Mouse (Mus musculus): ENCODE data around the gene Rnf126.
A peak's percentile ranks its signal among the peaks of the same experiment; 100 is the strongest.
"Not testable (repeated sequence)": the region's sequence is repeated elsewhere in the genome, so short reads cannot be mapped to it uniquely, and the experiment has no call there.

Rnf126 gene

GRCm38 (mm10) chr10:79766001-79766507, 698 bp downstream of the Rnf126 start:
- DNase-seq (ENCODE audit: low read depth, low spot score) = no peak

- DNase-seq (ENCODE audit: low read depth, low spot score) = no peak
Observed at GRCm38 (mm10) chr10:79765228-79765745, 1.5 kb downstream of the Rnf126 start.

- no peak for DNase-seq (ENCODE audit: low read depth, low spot score)
Observed at GRCm38 (mm10) chr10:79764234-79764633, 2.5 kb downstream of the Rnf126 start.

- no peak for DNase-seq (ENCODE audit: low read depth, low spot score)
Observed at GRCm38 (mm10) chr10:79762875-79763274, 3.9 kb downstream of the Rnf126 start.

- DNase-seq (ENCODE audit: low read depth, low spot score) = no peak
Observed at GRCm38 (mm10) chr10:79760603-79761143, 6.1 kb downstream of the Rnf126 start.

- not testable (repeated sequence) for DNase-seq (ENCODE audit: low read depth, low spot score)
Observed at GRCm38 (mm10) chr10:79759675-79760074, 7.1 kb downstream of the Rnf126 start.

- DNase-seq (ENCODE audit: low read depth, low spot score) = no peak
Observed at GRCm38 (mm10) chr10:79756660-79757059, 10.1 kb downstream of the Rnf126 start.

GRCm38 (mm10) chr10:79755854-79756253, 10.9 kb downstream of the Rnf126 start:
- DNase-seq (ENCODE audit: low read depth, low spot score) = no peak

- DNase-seq (ENCODE audit: low read depth, low spot score) = no peak
Observed at GRCm38 (mm10) chr10:79754856-79755516, 11.8 kb downstream of the Rnf126 start, which contains the start of gene Fgf22. Gene Fgf22 (plus strand): TSS chr10:79755076.

GRCm38 (mm10) chr10:79748496-79748895, 18.3 kb downstream of the Rnf126 start:
- no peak for DNase-seq (ENCODE audit: low read depth, low spot score)

- DNase-seq (ENCODE audit: low read depth, low spot score) = no peak
Observed at GRCm38 (mm10) chr10:79746774-79747151, 20.0 kb downstream of the Rnf126 start.

- DNase-seq (ENCODE audit: low read depth, low spot score) = peak; percentile 94
Observed at GRCm38 (mm10) chr10:79745898-79746773, 20.6 kb downstream of the Rnf126 start, which contains the start of gene Polrmt. Gene Polrmt (minus strand): TSS chr10:79746581.

GRCm38 (mm10) chr10:79745411-79745810, 21.3 kb downstream of the Rnf126 start:
- DNase-seq (ENCODE audit: low read depth, low spot score) = no peak

GRCm38 (mm10) chr10:79743650-79744365, 22.9 kb downstream of the Rnf126 start:
- no peak for DNase-seq (ENCODE audit: low read depth, low spot score)

GRCm38 (mm10) chr10:79743161-79743560, 23.6 kb downstream of the Rnf126 start:
- DNase-seq (ENCODE audit: low read depth, low spot score) = no peak

- no peak for DNase-seq (ENCODE audit: low read depth, low spot score)
Observed at GRCm38 (mm10) chr10:79740863-79741262, 25.9 kb downstream of the Rnf126 start.

GRCm38 (mm10) chr10:79739234-79739633, 27.5 kb downstream of the Rnf126 start:
- no peak for DNase-seq (ENCODE audit: low read depth, low spot score)

GRCm38 (mm10) chr10:79738259-79738658, 28.5 kb downstream of the Rnf126 start:
- no peak for DNase-seq (ENCODE audit: low read depth, low spot score)

GRCm38 (mm10) chr10:79736706-79737105, 30.0 kb downstream of the Rnf126 start:
- no peak for DNase-seq (ENCODE audit: low read depth, low spot score)

GRCm38 (mm10) chr10:79735361-79735760, 31.4 kb downstream of the Rnf126 start:
- DNase-seq (ENCODE audit: low read depth, low spot score) = no peak

- no peak for DNase-seq (ENCODE audit: low read depth, low spot score)
Observed at GRCm38 (mm10) chr10:79733847-79734246, 32.9 kb downstream of the Rnf126 start.
